Comparison of ENCODE assay signal across 18 mouse cellular contexts in genomic region chr2:157541631-157542030, GRCm38 (mm10). TPM values are rescaled to one million over a fixed set of nuclear protein-coding genes. Genes with fewer than 3 reads are reported as not detected.
DNase-seq lines count a peak whose midpoint lies in the region; ATAC-seq and TF ChIP-seq lines count a peak whose summit lies in the region.
"Had no signal": no experiment of that assay in that cellular context is flagged by ENCODE, and none has a peak within 500 bp of the region (broad histone marks: within the 10 kb centered on the region; RNA-seq: fewer than 3 reads in every experiment).

No protein-coding gene starts in this region.

- no peak for ATAC-seq in forebrain, postnatal 0 days

- peaks cover 42% of the 10 kb centered on the region for H3K4me1 ChIP-seq in forebrain, postnatal 0 days (ENCODE audit: insufficient read depth)
- H3K4me1 ChIP-seq in limb, embryonic 10.5 days = peaks cover 94% of the 10 kb centered on the region

- peak; percentile 47 for DNase-seq in embryo, embryonic 11 days
- DNase-seq in embryo, embryonic 9.5 days (ENCODE audit: extremely low spot score) = no peak
- no peak for DNase-seq in forebrain, postnatal 0 days
- no peak for DNase-seq in limb, embryonic 10.5 days (ENCODE audit: low spot score)
- peak; percentile 54 for DNase-seq in retina, embryonic 14.5 days (ENCODE audit: low spot score)
- DNase-seq in spleen, postnatal 14 days (ENCODE audit: low spot score in 2 of 2) = no peak
- DNase-seq in thymus, postnatal 36 days = no peak
- no peak for DNase-seq in kidney, postnatal 10 days
- DNase-seq: adrenal gland, postnatal 36 days; cerebellum, postnatal 10 days; heart, postnatal 36 days; kidney, adult 11 months; kidney, postnatal 25 days; lung, embryonic 14.5 days; thymus, postnatal 14 days had no signal

- no peak overlapping the region for H3K4me2 ChIP-seq in forebrain, postnatal 0 days (ENCODE audit: low read depth)
- H3K4me2 ChIP-seq: embryonic facial prominence, embryonic 15.5 days; heart, embryonic 12.5 days; liver, embryonic 11.5 days; lung, embryonic 14.5 days had no signal

- H3K36me3 ChIP-seq in forebrain, postnatal 0 days (ENCODE audit: insufficient read depth) = peaks cover 5% of the 10 kb centered on the region; the same call in 1 of the 2 replicates
- H3K36me3 ChIP-seq in limb, embryonic 10.5 days = peaks cover 14% of the 10 kb centered on the region

- no peaks in the 10 kb centered on the region for H3K9me3 ChIP-seq in forebrain, postnatal 0 days (ENCODE audit: low read length)
- no peaks in the 10 kb centered on the region for H3K9me3 ChIP-seq in limb, embryonic 10.5 days (replicated peaks)
- H3K9me3 ChIP-seq: embryonic facial prominence, embryonic 15.5 days; heart, embryonic 12.5 days had no signal

- no peaks in the 10 kb centered on the region for H3K27me3 ChIP-seq in forebrain, postnatal 0 days (ENCODE audit: insufficient read depth, low read length)
- H3K27me3 ChIP-seq in limb, embryonic 10.5 days (ENCODE audit: low read depth, poor library complexity, severe bottlenecking) = no peaks in the 10 kb centered on the region
- H3K27me3 ChIP-seq: heart, embryonic 12.5 days had no signal

- 22% methylated on average over 8 of the region's 8 CpGs for WGBS in forebrain, postnatal 0 days
- WGBS in limb, embryonic 10.5 days = 82% methylated on average over 8 of the region's 8 CpGs

- no peak for TF ChIP-seq CTCF in forebrain, postnatal 0 days (IDR thresholded peaks at IDR 0.05; ENCODE audit: low read depth)

- no peak overlapping the region for H3K9ac ChIP-seq in forebrain, postnatal 0 days
- H3K9ac ChIP-seq: embryonic facial prominence, embryonic 15.5 days; heart, embryonic 12.5 days; lung, embryonic 14.5 days had no signal

- no peak overlapping the region for H3K4me3 ChIP-seq in forebrain, postnatal 0 days (ENCODE audit: low read depth, low read length)
- no peak overlapping the region for H3K4me3 ChIP-seq in limb, embryonic 10.5 days
- H3K4me3 ChIP-seq: embryonic facial prominence, embryonic 15.5 days; heart, embryonic 12.5 days had no signal

- H3K27ac ChIP-seq in forebrain, postnatal 0 days (ENCODE audit: low read depth, low read length) = 0 out of 2 replicates have a peak overlapping the region, but pooled peaks have one; percentile 45
- peak overlapping the region; percentile 89 for H3K27ac ChIP-seq in limb, embryonic 10.5 days
- H3K27ac ChIP-seq: embryonic facial prominence, embryonic 15.5 days had no signal

RNA-seq across cellular contexts. Expression of gene Nnat, which starts 18.2 kb away (rescaled TPM):
- 4,630 and 7,303 TPM in 2 replicates for total RNA-seq in forebrain, postnatal 0 days (2014; rRNA removed)
- 6,353 and 7,049 TPM in 2 replicates for polyA plus RNA-seq in forebrain, postnatal 0 days (2015; fragmentation: Nextera tagmentation; extraction: Ambion mirVana)
- 2,112 and 2,427 TPM in 2 replicates for polyA plus RNA-seq in limb, embryonic 10.5 days (2016; fragmentation: Nextera tagmentation; extraction: Ambion mirVana)

RNA-seq across cellular contexts. Expression of gene Blcap, which starts 29.4 kb away (rescaled TPM):
- total RNA-seq in forebrain, postnatal 0 days (2014; rRNA removed) = 166 and 208 TPM in 2 replicates
- 231 and 295 TPM in 2 replicates for polyA plus RNA-seq in forebrain, postnatal 0 days (2015; fragmentation: Nextera tagmentation; extraction: Ambion mirVana)
- polyA plus RNA-seq in limb, embryonic 10.5 days (2016; fragmentation: Nextera tagmentation; extraction: Ambion mirVana) = 58.0 and 66.9 TPM in 2 replicates

Comparison
In these comparisons a context has a peak if more than half of its experiments do, and no peak if none do; other contexts are left out.
1. DNase-seq: peak in embryo, embryonic 11 days (single experiment) and retina, embryonic 14.5 days (single experiment); none in embryo, embryonic 9.5 days (single experiment), forebrain, postnatal 0 days (single experiment), limb, embryonic 10.5 days (single experiment), spleen, postnatal 14 days (0 of 2), thymus, postnatal 36 days (0 of 2) and kidney, postnatal 10 days (single experiment).